Mouse (Mus musculus) embryonic facial prominence, embryonic 14.5 days (tissue): ENCODE measurements around the gene Slbp. TPM values are rescaled to one million over a fixed set of nuclear protein-coding genes. Genes with fewer than 3 reads are reported as not detected.

Experiments used
- ATAC-seq: fragments of 200-750 bp; cut with Nextera tagmentation; 2 replicates; pipeline ENCODE4 v1.8.0; 2017; ENCODE audit warnings: low read depth, moderate number of reproducible peaks, moderate TSS enrichment
- DNase-seq: peaks from one replicate; pipeline ENCODE4 v3.0.0-alpha.2; 2015; ENCODE audit warnings: low spot score
- H3K27ac ChIP-seq: fragments of 300-500 bp; sonication (generic); replicated peaks from 2 replicates; pipeline ENCODE4 v1.5.1; 2014; ENCODE audit warnings: low read depth, mild to moderate bottlenecking, low read length, moderate library complexity
- H3K27me3 ChIP-seq: fragments of 300-500 bp; sonication (generic); replicated peaks from 2 replicates; pipeline ENCODE4 v1.6.1; 2014; ENCODE audit warnings: low read length; ENCODE audit not compliant: control insufficient read depth, insufficient read depth
- H3K36me3 ChIP-seq: fragments of 300-500 bp; sonication (generic); 2 replicates; pipeline ENCODE4 v1.6.1; 2014; ENCODE audit warnings: low read length, mixed read lengths; ENCODE audit not compliant: control insufficient read depth, insufficient read depth
- H3K4me1 ChIP-seq: fragments of 300-500 bp; sonication (generic); 2 replicates; pipeline ENCODE4 v1.6.1; 2014; ENCODE audit warnings: antibody characterized with exemption, low read length; ENCODE audit not compliant: control insufficient read depth, insufficient read depth
- H3K4me2 ChIP-seq: fragments of 300-500 bp; sonication (generic); 2 replicates; pipeline ENCODE4 v1.6.1; 2014; ENCODE audit warnings: low read depth, mild to moderate bottlenecking, low read length, moderate library complexity, mixed read lengths
- H3K4me3 ChIP-seq: fragments of 300-500 bp; sonication (generic); 2 replicates; pipeline ENCODE4 v1.5.1; 2014; ENCODE audit warnings: low read depth, mild to moderate bottlenecking, low read length
- H3K9ac ChIP-seq: fragments of 300-500 bp; sonication (generic); 2 replicates; pipeline ENCODE4 v1.6.1; 2014; ENCODE audit warnings: low read depth, mild to moderate bottlenecking, low read length, moderate library complexity, mixed read lengths
- H3K9me3 ChIP-seq: fragments of 300-500 bp; sonication (generic); 2 replicates; pipeline ENCODE4 v1.6.1; 2016; ENCODE audit warnings: low read length; ENCODE audit not compliant: control insufficient read depth
- WGBS: fragments of 180-500 bp; shearing (Covaris S2); extraction: QIAGEN DNeasy Blood & Tissue Kit; methylation state at CpG from one replicate; pipeline ENCODE4 v1.1.7; 2014; 5-methylcytosine and 5-hydroxymethylcytosine counted together
- polyA plus RNA-seq: library from polyadenylated mRNA; unstranded; fragments of >200 nt; fragmentation: Nextera tagmentation; extraction: Ambion mirVana; gene quantifications from 2 replicates; pipeline ENCODE4 v1.2.1, GENCODE M21; 2014

Gene Slbp
- polyA plus RNA-seq, 1 experiment from 2014 or later = 188 TPM

DNA sequence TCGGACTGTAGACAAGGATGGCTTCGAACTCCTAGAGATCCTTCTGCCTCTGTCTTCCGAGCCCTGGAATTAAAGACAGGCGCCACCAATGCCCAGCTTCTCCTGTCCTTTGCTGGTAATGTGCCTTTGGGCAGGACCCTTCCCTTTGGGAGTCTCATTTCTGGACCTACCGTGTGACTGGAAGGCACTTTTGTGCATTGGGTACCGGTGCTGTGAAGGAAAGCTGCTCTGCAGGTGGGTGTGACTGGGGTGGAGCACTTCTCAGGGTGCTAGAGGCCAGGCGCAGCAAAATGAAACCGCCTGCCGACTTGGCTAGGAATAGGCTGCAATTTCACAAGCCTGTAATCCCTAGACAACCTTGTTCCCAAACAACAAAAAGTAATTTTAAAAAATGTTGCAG lies 22.3 kb downstream of the Slbp start:
- Histone ChIP-seq H3K27me3 (no peaks in the 10 kb centered on the region), H3K36me3 (no peaks in the 10 kb centered on the region), H3K4me3 (peak overlapping the region; percentile 83), H3K4me1 (peaks cover 16% of the 10 kb centered on the region), H3K9me3 (no peaks in the 10 kb centered on the region), H3K9ac (peak overlapping the region; percentile 69), H3K4me2 (peak overlapping the region; percentile 84), H3K27ac (peak overlapping the region; percentile 84)
- WGBS = 5% methylated on average over 9 of the region's 9 CpGs
- ATAC-seq (peak; percentile 27), DNase-seq (peak; percentile 29)

GRCm38 (mm10) chr5:33629301-33629987 lies 22.9 kb downstream of the Slbp start, which contains the start of the genes Fam53a and Gm9903:
Gene Fam53a (minus strand): TSS chr5:33629635.
Gene Gm9903 (plus strand): TSS chr5:33629925.
- H3K27me3 ChIP-seq = no peaks in the 10 kb centered on the region
- no peaks in the 10 kb centered on the region for H3K9me3 ChIP-seq

GRCm38 (mm10) chr5:33628820-33629300 lies 23.5 kb downstream of the Slbp start:
- H3K4me3 ChIP-seq = peak overlapping the region; percentile 83
- no peaks in the 10 kb centered on the region for H3K27me3 ChIP-seq
- peak overlapping the region; percentile 84 for H3K4me2 ChIP-seq
- no peaks in the 10 kb centered on the region for H3K9me3 ChIP-seq
- WGBS = under 1% methylated on average over 23 of the region's 24 CpGs
- peak overlapping the region; percentile 88 for H3K9ac ChIP-seq
- peaks cover 16% of the 10 kb centered on the region for H3K4me1 ChIP-seq
- DNase-seq (peak; percentile 55), ATAC-seq (peak; percentile 32)
- H3K36me3 ChIP-seq = no peaks in the 10 kb centered on the region
- H3K27ac ChIP-seq = peak overlapping the region; percentile 93

More at GRCm38 (mm10) chr5:33629301-33629987, 22.9 kb downstream of the Slbp start, which contains the start of the genes Fam53a and Gm9903:
- peak; percentile 96 for ATAC-seq
- peak within 1 kb of the TSS; percentile 84 for H3K4me2 ChIP-seq
- H3K9ac ChIP-seq = peak within 1 kb of the TSS; percentile 88
- peak within 1 kb of the TSS; percentile 83 for H3K4me3 ChIP-seq
- peaks cover 16% of the 10 kb centered on the region for H3K4me1 ChIP-seq
- H3K36me3 ChIP-seq = no peaks in the 10 kb centered on the region
- WGBS = under 1% methylated on average over 53 of the region's 99 CpGs
- H3K27ac ChIP-seq = peak within 1 kb of the TSS; percentile 93
- DNase-seq = peak; percentile 98

GRCm38 (mm10) chr5:33627968-33628367 lies 24.4 kb downstream of the Slbp start:
- Histone ChIP-seq H3K9ac (peak overlapping the region; percentile 88), H3K27ac (no peak overlapping the region), H3K4me3 (peak overlapping the region; percentile 83), H3K9me3 (no peaks in the 10 kb centered on the region), H3K4me1 (peaks cover 16% of the 10 kb centered on the region), H3K4me2 (peak overlapping the region; percentile 84), H3K36me3 (0 out of 2 replicates have a peak, but pooled peaks cover under 1% of the 10 kb centered on the region), H3K27me3 (no peaks in the 10 kb centered on the region)
- peak; percentile 21 for DNase-seq
- no peak for ATAC-seq
- WGBS = 28% methylated on average over 4 of the region's 4 CpGs

GRCm38 (mm10) chr5:33623766-33624165 lies 28.6 kb downstream of the Slbp start:
- Histone ChIP-seq H3K27ac (no peak overlapping the region), H3K4me1 (peaks cover 7% of the 10 kb centered on the region; the same call in 1 of the 2 replicates), H3K27me3 (no peaks in the 10 kb centered on the region), H3K9ac (no peak overlapping the region), H3K36me3 (0 out of 2 replicates have a peak, but pooled peaks cover 4% of the 10 kb centered on the region), H3K4me3 (no peak overlapping the region), H3K4me2 (no peak overlapping the region), H3K9me3 (no peaks in the 10 kb centered on the region)
- ATAC-seq = no peak
- WGBS = 69% methylated on average over 3 of the region's 3 CpGs
- DNase-seq = no peak

DNA sequence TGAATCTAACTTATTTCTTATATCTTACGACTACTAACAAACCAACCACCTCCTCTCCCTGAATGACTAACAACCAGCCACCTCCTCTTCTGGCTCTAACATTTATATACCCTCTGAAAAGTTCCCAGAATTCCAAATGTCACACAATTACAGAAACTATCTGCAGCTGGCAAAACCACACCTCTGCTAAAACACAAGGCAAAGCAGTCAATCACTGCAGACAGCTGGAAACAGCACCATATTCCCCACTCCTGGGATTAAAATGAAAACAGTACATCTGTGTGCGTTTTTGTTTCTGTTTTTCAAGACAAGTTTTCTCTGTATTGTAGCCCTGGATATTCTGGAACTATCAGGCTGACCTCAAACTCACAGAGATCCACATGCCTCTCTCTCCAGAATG lies 29.7 kb downstream of the Slbp start:
- H3K9me3 ChIP-seq = no peaks in the 10 kb centered on the region
- H3K9ac ChIP-seq = no peak overlapping the region
- no peak for ATAC-seq
- no peak for DNase-seq
- 77% methylated on average over 2 of the region's 2 CpGs for WGBS
- H3K4me2 ChIP-seq = no peak overlapping the region
- H3K4me1 ChIP-seq = peaks cover under 1% of the 10 kb centered on the region; the same call in 1 of the 2 replicates
- no peak overlapping the region for H3K27ac ChIP-seq
- no peaks in the 10 kb centered on the region for H3K27me3 ChIP-seq
- 0 out of 2 replicates have a peak, but pooled peaks cover 4% of the 10 kb centered on the region for H3K36me3 ChIP-seq
- no peak overlapping the region for H3K4me3 ChIP-seq

DNA sequence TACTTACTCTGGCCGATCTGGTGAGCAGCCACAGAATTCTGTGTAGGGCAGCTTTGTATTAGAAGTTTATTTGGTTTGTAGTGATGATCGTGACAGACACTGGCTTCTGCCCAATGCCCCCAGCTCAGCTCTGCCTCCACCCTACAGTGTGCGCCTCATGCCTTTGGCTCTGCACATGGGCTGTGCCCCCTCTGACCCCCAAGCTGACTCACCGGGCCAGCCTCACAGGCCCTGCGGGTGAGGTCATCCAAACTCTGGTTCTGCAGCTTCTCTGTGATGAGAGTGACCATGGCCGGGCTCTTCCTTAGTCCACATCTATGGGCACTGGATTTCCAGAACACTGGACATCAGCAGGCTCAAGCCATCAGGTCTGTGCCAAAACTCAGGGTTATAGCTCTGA lies 38.0 kb downstream of the Slbp start:
- Histone ChIP-seq H3K4me3 (no peak overlapping the region), H3K9me3 (no peaks in the 10 kb centered on the region), H3K27ac (no peak overlapping the region), H3K4me1 (no peaks in the 10 kb centered on the region), H3K9ac (no peak overlapping the region), H3K4me2 (no peak overlapping the region), H3K36me3 (peaks cover 47% of the 10 kb centered on the region), H3K27me3 (no peaks in the 10 kb centered on the region)
- DNase-seq (no peak), ATAC-seq (no peak)
- WGBS = 87% methylated on average over 6 of the region's 6 CpGs

DNA sequence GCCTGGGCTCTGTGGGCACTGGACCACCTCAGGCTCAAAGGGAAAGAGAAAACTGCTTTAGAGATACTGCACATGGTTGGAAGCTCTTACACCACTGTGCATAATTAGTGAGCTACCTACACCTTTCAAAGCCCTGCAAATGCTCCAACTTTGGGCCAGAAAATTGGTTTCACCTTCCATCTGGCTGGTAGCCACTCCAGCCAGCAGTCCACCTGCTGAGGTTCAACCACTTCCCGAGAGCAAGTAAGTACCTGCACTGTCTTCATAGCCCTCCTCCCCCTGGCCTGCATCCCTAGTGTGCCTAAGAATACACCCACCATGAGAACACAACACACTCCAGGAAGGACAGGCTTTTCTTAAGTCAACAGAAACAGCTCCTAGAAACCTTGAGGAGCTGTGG lies 40.6 kb downstream of the Slbp start:
- Histone ChIP-seq H3K36me3 (peaks cover 71% of the 10 kb centered on the region), H3K4me3 (no peak overlapping the region), H3K27ac (no peak overlapping the region), H3K4me2 (no peak overlapping the region), H3K9me3 (no peaks in the 10 kb centered on the region), H3K9ac (no peak overlapping the region), H3K4me1 (no peaks in the 10 kb centered on the region), H3K27me3 (no peaks in the 10 kb centered on the region)
- WGBS = 93% methylated on average over 1 of the region's 1 CpGs
- ATAC-seq (no peak), DNase-seq (no peak)
